Mouse (Mus musculus): ENCODE measurements around the gene Plekhg5.

DNA sequence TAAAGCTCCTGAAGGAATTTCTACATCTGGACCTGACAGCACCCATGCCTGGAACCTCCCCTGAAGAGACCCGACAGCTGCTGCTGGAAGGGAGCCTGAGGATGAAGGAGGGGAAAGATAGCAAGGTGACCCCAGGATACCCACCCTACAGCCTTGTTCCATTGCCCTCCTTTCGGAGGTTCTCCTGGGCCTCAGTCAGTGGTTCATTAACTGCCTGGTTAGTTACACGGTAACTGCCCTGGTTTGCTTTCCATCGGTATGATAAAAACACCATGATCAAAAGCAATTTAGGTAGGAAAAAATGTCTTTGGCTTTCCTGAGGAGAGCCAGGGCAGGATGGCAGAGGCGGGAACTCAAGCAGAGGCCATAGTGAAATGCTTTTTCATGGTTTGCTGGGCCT lies 36.4 kb downstream of the Plekhg5 start:
- TF ChIP-seq CTCF (IDR thresholded peaks at IDR 0.05; ENCODE audit: borderline replicate concordance, control insufficient read depth, extremely low read depth, insufficient read depth, low read length, poor library complexity) (no peak), POLR2A (IDR thresholded peaks at IDR 0.05; ENCODE audit: control insufficient read depth, extremely low read depth, insufficient read depth, low read length, poor library complexity) (no peak)
